Mouse (Mus musculus): ENCODE results near the gene Bdp1.
"Not testable (repeated sequence)": the region's sequence is repeated elsewhere in the genome, so short reads cannot be mapped to it uniquely, and the experiment has no call there.

Gene Bdp1

DNA sequence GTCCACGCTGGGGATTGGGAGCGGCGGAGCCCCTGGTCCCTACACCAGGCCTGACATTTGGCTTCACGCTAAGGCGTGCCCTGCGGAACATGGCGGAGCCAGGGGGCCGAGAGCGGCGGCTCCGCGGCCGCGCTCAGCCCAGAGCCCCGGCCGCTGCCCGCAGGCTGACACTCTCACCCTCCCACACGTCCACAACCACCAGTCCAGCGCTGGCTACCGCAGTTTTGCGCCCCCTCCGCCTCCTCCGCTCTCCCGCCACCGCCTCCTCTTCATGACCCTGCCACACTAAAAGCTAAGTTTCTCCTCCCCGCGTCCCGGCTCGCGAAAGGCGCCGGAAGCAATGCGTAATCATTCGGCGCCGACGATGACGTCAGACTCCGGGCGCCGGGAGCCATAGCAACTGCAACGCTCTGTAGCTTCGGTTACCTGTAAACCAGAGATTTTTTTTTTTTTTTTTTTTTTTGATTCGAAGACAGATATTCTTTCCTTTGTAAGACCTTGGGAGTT lies at the start of gene Bdp1:
TSS of gene Bdp1 (minus strand) at position 323 of the 507 bp plus-strand sequence.
- DNase-seq (ENCODE audit: extremely low spot score, low spot score): peak; percentile 98

DNA sequence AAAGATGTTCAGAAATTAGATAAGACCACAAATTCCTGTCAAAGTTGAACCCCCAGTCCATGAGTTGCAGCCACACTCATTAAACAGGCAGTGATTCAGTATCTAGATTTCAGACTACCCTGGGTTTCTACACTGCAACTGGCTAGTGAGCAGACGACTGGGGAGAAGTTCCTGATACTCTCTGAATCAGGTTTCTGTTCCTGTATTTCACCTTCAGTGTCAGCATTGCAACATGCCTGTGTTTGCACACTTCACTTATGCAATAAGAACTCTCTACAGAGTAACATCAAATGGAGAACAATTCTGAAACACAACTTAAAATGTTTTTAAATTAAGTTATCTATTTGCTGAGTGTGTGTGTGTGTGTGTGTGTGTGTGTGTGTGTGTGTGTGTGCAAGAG lies 48.8 kb upstream of the Bdp1 start:
- DNase-seq (ENCODE audit: extremely low spot score, low spot score): no peak

DNA sequence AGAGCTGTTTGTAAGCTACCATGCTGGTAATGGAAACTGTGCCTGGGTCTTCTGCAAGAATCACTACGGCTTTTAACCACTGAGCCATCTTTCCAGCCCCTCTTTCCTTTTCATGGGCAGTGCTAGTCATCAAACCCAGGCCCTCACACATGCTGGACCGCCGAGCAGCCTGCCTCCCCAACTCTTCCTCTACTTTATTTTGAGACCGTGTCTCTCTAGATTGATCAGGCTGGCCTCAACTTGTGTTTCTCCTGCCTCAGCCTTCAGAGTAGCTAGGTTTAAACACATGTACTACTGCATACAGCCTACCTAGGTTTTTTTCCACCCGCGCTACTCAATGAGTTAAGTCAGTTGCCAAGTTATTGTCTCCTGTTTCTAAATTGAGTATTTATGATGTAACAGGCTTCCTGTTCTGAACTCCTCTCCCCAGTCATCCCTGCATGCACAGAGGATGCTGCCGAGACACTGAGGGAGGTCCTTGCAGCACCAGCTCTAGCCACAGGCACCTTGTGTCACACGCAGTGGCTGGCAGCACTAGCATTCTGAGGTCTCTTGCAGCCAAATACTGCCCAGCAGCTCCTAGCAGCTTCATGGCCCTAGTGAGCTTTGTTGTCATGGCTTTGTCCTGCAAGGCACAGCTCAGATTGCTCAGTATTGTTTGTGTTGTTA lies 37.9 kb upstream of the Bdp1 start:
- no peak for DNase-seq (ENCODE audit: extremely low spot score, low spot score)

DNA sequence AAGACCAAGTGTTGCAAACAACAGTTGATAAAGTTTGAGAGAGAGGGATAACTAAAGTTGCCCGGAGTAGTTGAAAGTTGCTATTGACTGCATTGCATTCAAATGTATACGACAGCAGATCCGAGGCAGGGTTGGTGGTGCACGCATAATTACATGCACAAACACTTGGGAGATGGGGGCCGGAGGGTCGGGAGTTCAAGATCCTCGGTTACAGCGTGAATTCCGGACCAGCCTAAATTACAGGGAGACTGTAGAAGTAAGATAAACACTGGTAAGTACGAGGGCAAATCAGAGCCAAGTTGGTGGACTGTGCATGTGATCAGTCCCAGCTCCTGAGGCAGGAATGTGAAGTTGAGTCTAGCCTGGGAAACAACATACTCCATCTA lies 21.4 kb upstream of the Bdp1 start:
- DNase-seq (ENCODE audit: extremely low spot score, low spot score): no peak

DNA sequence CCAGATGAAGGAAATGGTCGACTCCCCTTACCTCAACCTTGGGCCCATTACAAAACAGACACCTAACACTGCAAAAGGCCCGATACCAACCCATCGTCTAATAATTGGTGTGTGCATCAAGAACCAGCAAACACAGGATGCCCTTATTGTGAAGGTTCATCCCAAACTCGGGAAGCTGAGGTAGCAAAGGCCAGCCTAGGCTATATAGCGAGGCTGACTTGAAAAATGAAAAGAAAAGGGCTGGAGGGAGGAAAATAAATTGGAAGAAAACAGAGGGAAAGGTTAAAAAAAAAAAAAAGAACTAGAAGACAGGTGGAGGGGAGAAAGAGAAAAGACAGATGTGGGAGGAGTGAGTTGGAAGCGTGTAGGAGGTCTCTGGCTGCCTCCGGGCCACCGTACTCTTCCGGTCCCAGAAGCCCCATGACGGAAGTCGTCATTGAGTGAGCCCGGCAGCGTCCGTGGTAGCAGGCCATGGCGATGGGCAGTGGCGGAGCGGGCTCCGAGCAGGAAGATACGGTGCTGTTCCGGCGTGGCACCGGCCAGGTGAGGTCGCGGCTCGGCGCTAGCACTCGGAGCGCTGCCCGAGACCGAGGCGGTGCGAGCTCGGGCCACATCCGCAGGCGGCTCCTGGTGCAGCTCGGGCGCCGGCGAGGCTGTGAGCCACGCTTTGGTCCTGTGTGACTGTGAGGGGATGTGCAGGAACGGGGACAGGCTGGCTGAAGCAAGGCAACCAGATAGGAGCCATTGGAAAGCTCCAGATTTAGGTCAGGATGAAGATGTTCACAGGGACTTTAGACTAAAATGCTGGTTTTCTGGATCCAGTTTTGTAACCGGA lies 20.8 kb upstream of the Bdp1 start, which contains the start of gene Smn1:
TSS of gene Smn1 (plus strand) at position 430 of the 835 bp plus-strand sequence.
- DNase-seq (ENCODE audit: extremely low spot score, low spot score): peak; percentile 92

DNA sequence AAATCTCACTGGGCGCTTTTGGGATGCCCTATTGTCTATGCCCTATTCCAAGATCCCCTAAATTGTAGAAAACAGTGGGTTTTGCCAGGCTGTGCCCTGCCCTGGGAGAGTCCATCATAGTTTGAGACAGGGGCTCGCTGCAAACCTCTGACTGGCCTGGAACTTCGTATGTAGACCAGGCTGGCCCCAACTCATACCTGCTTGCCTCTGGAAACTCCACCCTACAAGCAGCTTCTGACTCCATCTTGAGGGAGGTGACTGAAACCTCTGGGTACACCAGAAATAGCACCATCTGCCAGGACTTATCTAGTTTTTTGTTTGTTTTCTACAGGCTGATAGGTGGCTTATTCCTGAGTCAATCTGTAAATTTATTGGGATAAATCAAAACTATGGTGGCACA lies 20.1 kb upstream of the Bdp1 start:
- no peak for DNase-seq (ENCODE audit: extremely low spot score, low spot score)

DNA sequence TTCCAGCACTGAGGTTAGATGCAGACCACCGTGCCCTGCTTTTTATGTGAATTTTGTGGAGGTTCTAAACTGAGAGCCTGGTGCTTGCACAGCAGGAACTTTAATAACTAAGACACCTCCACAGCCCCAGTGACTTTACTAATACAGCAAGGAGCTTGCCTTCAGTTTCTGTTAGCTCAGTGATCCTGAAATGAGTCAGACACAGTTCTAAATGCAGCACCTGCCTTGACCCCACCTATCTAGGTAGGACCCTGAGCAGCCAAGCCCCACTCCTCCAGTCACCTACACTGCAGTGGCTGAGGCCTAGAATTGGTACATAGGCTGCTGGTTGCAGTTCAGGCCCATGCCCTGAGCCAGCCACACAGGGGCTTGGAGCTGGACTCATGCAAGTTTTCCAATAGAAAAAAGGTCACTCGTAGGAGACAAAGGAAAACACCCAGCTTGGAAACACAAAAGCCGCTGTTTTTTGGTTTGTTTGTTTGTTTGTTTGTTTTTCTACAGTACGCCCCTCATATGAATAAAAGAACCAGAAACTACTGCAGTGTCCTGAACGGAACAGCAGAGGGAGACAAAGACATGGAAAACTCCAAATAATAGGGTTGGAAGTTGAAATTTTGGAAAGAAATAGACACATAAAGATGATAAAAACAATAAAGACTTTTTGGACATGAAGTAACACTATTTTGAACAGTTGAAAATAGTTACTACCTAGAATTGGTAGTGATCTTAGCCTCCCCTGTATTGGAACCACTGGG lies 8.5 kb upstream of the Bdp1 start:
- DNase-seq (ENCODE audit: extremely low spot score, low spot score): no peak

DNA sequence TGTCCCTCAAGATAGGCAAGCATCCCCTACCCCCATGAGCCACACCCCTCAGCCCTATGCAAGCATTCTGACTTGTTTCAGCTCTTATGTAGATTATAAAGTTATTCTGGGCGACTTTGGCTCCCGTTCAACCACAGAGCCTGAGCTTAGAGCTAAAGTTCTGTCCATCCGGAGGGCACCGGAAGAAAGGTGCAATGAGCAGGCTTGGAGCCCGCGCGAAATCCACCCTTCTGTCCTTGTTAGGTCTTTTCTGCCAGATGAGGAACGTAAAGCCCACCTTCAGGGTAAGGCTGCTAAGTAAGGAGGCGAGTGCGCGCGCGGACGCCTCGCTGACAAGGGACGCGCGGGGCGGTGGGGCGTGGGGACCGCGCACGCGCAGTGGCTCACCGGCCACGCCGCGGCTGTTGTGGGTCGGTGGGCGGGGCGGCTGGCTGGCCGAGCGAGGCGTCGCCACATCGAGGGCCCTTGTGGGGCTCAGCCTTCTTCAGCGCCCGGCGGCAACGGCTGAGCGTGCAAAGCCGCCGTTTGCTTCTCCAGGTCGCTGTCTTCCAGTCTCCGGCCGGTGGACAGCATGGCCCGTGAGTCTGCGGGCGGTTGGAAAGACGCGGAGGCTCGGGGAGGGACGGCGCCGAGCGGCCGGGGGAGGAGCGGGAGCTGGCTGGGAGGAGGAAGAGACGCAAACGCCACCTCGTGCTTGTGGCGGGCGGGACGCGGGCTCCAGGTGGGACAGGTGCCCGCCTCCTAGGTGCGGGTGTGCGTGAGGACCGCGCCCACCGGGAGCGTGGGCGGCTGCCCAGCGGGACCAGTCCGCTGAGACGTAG lies 4.0 kb upstream of the Bdp1 start, which contains the start of gene Serf1:
TSS of gene Serf1 (plus strand) at position 361 of the 821 bp plus-strand sequence.
- peak; percentile 84 for DNase-seq (ENCODE audit: extremely low spot score, low spot score)

DNA sequence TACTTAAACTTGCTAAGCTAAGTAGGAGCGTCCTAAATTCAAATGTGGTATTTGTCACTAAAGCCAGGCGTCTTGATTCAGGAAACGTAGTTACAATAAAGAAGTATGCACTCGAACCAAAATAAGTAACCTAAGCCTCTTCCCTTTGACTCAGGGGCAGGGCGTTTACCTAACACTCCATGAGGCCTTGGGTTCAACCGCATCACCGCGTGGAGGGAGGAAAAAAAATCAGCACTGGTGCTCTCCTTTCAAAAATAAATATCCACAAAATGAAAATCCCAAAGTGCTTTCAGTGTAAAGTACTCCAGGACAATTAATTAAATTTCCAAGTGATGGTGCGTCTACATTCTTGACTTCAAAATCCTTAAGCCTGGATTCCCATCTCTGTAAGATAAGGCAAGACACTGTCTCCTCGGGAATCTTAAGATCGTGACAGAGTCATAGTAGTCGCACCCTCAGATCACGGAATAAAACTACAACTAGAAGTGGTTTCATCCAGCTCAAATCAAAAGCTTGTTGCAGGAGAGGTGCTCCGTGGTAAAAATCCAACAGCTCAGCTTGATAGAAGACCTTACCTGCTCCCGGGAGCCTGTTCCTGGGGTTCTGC lies 715 bp downstream of the Bdp1 start:
- no peak for DNase-seq (ENCODE audit: extremely low spot score, low spot score)

DNA sequence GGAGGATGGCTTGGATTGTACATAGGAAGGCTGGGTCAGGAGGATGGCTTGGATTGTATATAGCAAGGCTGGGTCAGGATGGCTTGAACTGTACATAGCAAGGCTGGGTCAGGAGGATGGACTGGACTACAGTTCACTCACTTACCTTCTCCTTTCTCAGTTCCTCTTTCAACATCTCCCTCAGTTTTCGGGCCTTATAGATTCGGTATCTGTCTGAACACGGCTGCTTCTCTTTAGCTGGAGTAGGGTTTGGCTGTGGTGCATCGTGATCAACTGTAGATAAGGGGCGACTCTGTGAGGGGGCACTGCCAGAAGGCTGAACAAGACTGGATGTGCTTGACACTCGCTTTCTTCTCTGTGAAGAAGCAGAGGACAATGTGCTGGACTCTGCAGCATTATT lies 5.1 kb downstream of the Bdp1 start:
- DNase-seq (ENCODE audit: extremely low spot score, low spot score): no peak

DNA sequence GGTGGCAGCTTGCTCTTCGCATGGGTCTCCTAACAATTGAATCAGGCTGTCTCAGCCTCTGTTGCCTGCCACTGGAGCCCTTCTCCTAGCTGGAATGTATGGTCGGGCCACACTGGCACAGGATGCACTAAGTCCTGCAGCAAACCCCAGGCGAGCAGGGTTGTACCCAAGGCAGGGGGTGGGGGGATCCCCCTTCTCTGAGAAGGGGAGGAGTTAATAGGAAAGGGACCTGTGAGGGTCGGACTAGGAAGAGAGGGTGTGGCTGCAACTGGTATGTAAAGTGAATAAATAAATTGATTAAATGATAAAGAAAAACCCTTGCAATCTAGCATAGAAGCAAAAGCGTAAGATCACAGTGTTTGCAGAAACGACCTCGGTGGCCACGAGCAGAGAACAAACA lies 32.4 kb downstream of the Bdp1 start:
- DNase-seq (ENCODE audit: extremely low spot score, low spot score): no peak

DNA sequence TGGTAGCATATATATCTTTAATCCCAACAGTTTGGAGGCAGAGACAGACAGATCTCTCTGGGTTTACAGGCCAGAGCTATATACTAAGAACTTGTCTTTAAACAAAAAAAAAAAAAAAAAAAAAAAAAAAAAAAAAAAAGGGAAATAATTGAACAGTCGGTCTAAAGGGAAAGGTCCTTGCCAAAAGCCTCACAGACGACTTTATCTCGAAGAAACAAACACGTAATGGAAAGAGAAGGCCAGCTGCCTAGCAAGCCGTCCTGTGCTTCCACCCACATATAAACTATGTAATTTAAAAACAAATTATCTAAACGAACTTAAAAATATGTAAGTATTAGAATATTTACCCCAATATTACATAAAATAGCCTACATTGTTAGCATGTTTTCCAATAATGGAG lies 36.0 kb downstream of the Bdp1 start:
- DNase-seq (ENCODE audit: extremely low spot score, low spot score): no peak

DNA sequence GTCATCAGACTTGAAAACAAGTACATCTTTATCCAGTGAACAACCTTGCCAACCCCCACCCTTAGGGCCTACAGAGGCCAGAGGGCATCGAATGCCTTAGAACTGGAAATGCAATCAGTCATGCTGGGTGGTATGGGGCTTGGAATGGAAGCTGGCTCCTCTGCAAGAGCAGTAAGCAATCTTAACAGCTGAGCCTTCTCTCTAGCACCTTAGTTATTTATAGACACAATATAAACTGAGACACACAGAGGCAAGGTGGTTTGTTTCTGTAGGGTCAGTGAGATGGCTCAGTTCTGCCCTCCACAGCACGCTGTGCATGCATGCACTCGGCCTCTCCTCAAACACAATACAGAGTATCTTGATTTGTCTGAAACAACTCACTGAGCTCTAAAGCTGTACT lies 39.9 kb downstream of the Bdp1 start:
- DNase-seq (ENCODE audit: extremely low spot score, low spot score): no peak

DNA sequence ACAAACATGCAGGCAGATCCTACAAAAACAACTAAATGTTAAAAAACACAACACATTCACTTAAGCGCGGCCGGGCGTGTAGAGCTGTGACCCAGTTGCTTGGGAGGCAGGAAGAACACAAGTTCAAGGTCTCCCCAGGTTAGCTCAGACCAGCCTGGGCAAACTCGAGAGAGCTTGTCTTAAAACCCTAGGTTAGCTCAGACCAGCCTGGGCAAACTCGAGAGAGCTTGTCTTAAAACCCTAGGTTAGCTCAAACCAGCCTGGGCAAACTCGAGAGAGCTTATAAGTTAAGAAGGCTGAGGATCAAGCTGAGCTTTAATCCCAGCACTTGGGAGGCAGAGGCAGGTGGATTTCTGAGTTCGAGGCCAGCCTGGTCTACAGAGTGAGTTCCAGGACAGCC lies 46.1 kb downstream of the Bdp1 start:
- DNase-seq (ENCODE audit: extremely low spot score, low spot score): not testable (repeated sequence)

DNA sequence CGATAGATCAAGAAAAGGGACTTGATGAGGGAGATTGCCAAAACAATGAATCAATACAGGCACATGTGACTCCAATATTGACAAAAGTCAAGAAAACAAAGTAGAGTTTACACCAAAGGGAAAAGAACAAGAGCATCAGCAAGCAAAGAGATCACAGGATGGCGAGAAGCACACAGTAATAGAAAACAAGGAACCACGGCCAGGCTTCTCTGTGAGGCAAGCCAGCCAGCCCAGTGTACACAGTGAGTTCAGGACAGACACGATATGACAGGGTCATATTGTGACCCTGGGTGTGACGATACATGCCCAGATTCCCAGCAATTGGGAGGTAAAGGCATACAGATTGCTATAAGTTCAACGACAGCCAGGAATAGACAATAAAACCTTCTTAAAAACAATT lies 77.9 kb downstream of the Bdp1 start:
- DNase-seq (ENCODE audit: extremely low spot score, low spot score): no peak

DNA sequence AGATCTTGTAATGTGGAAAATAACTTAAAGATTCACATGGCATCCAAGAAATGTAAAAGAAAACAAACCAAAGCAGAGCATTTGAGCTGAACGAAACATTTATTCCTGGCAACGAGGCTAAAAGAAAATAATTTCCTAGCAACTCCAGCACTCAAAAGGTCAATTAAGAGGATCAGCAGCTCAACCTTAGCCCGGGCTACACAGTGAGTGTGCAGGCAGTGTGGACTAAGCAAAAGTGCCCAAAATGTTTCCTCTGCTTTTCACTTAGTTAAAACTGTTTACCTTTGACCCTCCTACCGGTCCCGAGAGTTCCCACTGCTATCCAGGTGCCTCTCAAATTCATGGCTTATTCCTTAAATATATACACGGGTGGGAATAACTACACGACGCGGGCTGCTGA lies 87.0 kb downstream of the Bdp1 start:
- DNase-seq (ENCODE audit: extremely low spot score, low spot score): no peak

DNA sequence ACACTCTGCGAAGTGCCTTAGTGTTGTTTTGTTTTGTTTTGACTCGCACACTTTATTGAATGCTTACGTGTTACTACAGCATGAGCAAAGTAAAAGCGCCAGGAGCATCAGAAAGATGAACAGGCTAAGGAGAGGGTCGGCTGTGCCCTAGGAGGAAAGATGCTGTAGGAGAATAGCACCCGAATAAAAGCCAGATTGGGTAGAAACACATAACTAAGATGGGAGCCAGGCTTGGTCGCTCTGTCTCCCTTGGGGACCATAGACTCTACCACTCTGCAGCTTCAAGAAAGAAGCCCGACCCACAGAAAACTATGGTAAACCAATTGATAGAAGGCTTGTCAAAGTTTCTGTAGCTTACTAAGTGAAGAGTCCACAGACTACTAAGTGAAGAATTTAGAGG lies 87.9 kb downstream of the Bdp1 start:
- DNase-seq (ENCODE audit: extremely low spot score, low spot score): no peak

DNA sequence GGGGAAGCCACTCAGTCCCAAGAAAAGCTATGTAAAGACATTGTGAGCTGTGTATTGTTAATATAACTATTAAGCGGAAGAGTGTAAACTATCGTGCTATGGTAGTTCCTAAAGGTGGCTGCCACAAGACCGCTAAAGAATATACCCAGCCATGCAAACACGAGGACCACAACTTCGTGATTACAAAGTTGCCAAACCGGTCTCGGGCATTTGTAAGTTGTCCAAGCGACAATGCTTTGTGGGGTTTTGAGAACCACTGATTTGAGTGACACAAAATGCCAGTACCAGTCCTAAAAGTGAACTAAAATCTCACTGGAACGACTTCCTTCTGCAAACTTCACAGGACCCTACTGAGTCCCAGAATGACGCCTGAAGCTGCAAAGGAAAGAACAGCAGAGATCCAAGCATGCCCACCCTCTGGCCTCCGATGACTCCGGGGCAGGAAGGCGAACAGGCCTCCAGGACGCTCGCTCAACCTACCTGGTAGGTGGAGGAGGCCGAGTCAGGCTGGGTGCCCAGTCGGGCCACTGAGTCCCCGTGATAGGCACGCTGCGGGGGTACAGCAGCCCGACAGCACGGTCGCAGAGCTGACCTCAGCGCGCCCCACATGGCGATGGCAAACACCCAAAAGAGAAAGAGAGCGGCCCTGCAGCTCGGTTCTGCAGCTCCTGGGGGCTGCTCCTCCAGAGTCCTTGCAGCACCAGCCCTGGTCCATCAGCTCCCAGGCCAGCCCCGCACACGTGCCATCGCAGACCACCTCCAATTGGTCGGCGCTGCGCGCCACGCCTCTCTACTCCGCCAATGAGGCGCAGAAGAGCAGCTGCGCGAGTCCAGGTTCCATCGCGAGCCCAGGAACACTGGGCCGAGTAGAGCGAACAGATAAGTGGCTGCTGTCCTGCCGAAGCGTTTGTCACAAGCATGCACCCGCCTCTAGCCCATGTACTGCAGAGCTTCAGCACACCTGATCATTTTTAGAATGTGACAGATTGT lies 88.7 kb downstream of the Bdp1 start, which contains the start of gene Mccc2:
TSS of gene Mccc2 (minus strand) at position 734 of the 990 bp plus-strand sequence.
- DNase-seq (ENCODE audit: extremely low spot score, low spot score): peak; percentile 86

DNA sequence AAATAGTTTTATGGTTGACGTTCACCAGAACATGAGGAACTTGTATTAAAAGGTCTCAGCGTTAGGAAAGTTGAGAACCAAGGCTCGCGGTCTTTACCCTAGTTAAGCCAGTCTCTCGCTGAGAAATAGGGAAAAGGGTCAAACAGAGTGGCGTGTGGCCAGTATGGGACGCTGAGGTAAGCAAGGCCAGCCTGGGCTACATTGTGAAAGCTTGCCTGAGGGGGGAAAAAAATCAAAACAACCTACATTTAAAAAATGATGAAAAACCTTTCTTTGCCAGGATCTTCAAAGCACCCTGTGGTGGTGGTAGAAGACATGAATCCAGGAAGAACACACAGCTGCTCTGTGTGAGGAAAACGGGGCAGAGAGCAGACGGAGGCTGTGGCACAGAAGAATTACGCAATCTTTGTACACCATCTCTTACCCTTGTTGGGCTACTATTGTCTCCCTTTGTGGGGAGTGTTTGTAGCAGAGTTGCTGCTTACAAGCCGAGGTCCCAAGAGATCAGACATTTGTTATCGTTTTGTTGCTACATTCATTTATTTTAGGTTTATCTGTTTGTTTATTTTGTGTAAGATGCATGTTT lies 97.9 kb downstream of the Bdp1 start:
- DNase-seq (ENCODE audit: extremely low spot score, low spot score): no peak

All from neural tube, embryonic 10.5 days (tissue).